Mouse (Mus musculus) stomach, postnatal 0 days (tissue): ENCODE measurements at regions not wholly inside any gene's neighbourhood (a gene's known extent, or its start where the extent isn't known, plus 50 kb on each side); places are given as distances from the start of the nearest gene placed in this dataset.

ENCODE experiments used
- ATAC-seq: fragments of 200-750 bp; cut with Nextera tagmentation; 2 replicates; pipeline ENCODE4 v1.8.0; 2017; ENCODE audit not compliant: low FRiP score, low TSS enrichment
- DNase-seq: peaks from one replicate; pipeline ENCODE4 v3.0.0-alpha.2; 2016; ENCODE audit warnings: low spot score
- H3K27ac ChIP-seq: fragments of 300-500 bp; sonication (generic); replicated peaks from 2 replicates; pipeline ENCODE4 v1.5.1; 2014; ENCODE audit warnings: mild to moderate bottlenecking, control low read depth
- H3K27me3 ChIP-seq: fragments of 300-500 bp; sonication (generic); 2 replicates; pipeline ENCODE4 v1.6.1; 2014; ENCODE audit warnings: low read length; ENCODE audit not compliant: control insufficient read depth, insufficient read depth
- H3K36me3 ChIP-seq: fragments of 300-500 bp; sonication (generic); 2 replicates; pipeline ENCODE4 v1.6.1; 2014; ENCODE audit warnings: low read length, mixed read lengths; ENCODE audit not compliant: control insufficient read depth, insufficient read depth
- H3K4me1 ChIP-seq: fragments of 300-500 bp; sonication (generic); replicated peaks from 2 replicates; pipeline ENCODE4 v1.6.1; 2014; ENCODE audit warnings: antibody characterized with exemption; ENCODE audit not compliant: control insufficient read depth, insufficient read depth
- H3K4me2 ChIP-seq: fragments of 300-500 bp; sonication (generic); replicated peaks from 2 replicates; pipeline ENCODE4 v1.6.1; 2014; ENCODE audit warnings: low read depth, mild to moderate bottlenecking, control low read depth, moderate library complexity
- H3K4me3 ChIP-seq: fragments of 300-500 bp; sonication (generic); 2 replicates; pipeline ENCODE4 v1.5.1; 2014; ENCODE audit warnings: low read depth, low read length, control low read depth
- H3K9ac ChIP-seq: fragments of 300-500 bp; sonication (generic); 2 replicates; pipeline ENCODE4 v1.6.1; 2014; ENCODE audit warnings: mild to moderate bottlenecking, low read length, control low read depth, mixed read lengths
- H3K9me3 ChIP-seq: fragments of 300-500 bp; sonication (generic); 2 replicates; pipeline ENCODE4 v1.6.1; 2016; ENCODE audit warnings: low read length; ENCODE audit not compliant: control insufficient read depth
- CTCF ChIP-seq: IDR thresholded peaks from 2 replicates; pipeline ENCODE4 v1.5.1; 2016; ENCODE audit warnings: antibody characterized with exemption, low read depth, mild to moderate bottlenecking, moderate library complexity
- EP300 ChIP-seq: optimal IDR thresholded peaks from 2 replicates; pipeline ENCODE3; 2016; ENCODE audit warnings: antibody characterized with exemption
- WGBS: fragments of 180-500 bp; shearing (Covaris S2); extraction: QIAGEN DNeasy Blood & Tissue Kit; methylation state at CpG from one replicate; pipeline ENCODE4 v1.1.7; 2014; 5-methylcytosine and 5-hydroxymethylcytosine counted together

GRCm38 (mm10) chr7:138451321-138451720 lies 53.8 kb upstream of the Tcerg1l start:
- no peak overlapping the region for H3K27ac ChIP-seq
- ATAC-seq (no peak), DNase-seq (no peak)
- H3K4me2 ChIP-seq = no peak overlapping the region
- H3K36me3 ChIP-seq = no peaks in the 10 kb centered on the region
- H3K4me1 ChIP-seq = no peaks in the 10 kb centered on the region
- H3K9me3 ChIP-seq = no peaks in the 10 kb centered on the region
- no peaks in the 10 kb centered on the region for H3K27me3 ChIP-seq
- H3K4me3 ChIP-seq = no peak overlapping the region
- TF ChIP-seq EP300 = no peak
- TF ChIP-seq CTCF = no peak
- H3K9ac ChIP-seq = no peak overlapping the region

- H3K27ac ChIP-seq = no peak overlapping the region
- H3K36me3 ChIP-seq = no peaks in the 10 kb centered on the region
- no peak overlapping the region for H3K4me2 ChIP-seq
- H3K9ac ChIP-seq = no peak overlapping the region
- no peaks in the 10 kb centered on the region for H3K27me3 ChIP-seq
- no peaks in the 10 kb centered on the region for H3K9me3 ChIP-seq
- no peak for TF ChIP-seq CTCF
- no peak for TF ChIP-seq EP300
- ATAC-seq (no peak), DNase-seq (no peak)
- H3K4me1 ChIP-seq = no peaks in the 10 kb centered on the region
- 89% methylated on average over 7 of the region's 7 CpGs for WGBS
- no peak overlapping the region for H3K4me3 ChIP-seq
Measured at GRCm38 (mm10) chr7:138448519-138448918, 51.0 kb upstream of the Tcerg1l start.
